Mouse (Mus musculus): ENCODE results near the gene Acsbg1. TPM values are rescaled to one million over a fixed set of nuclear protein-coding genes. Genes with fewer than 3 reads are reported as not detected.

Gene Acsbg1
- total and polyA plus RNA-seq, 2 experiments from 2014 or later = 57.1 to 106 TPM

GRCm38 (mm10) chr9:54628752-54629151, 32.9 kb downstream of the Acsbg1 start:
- H3K36me3 ChIP-seq (ENCODE audit: insufficient read depth, low read length) = no peaks in the 10 kb centered on the region
- H3K4me3 ChIP-seq (ENCODE audit: low read length) = no peak overlapping the region
- H3K4me2 ChIP-seq (ENCODE audit: low read depth, low read length) = no peak overlapping the region
- WGBS = 65% methylated on average over 4 of the region's 4 CpGs
- peak; percentile 34; the same call in 1 of the 2 replicates for TF ChIP-seq CTCF (IDR thresholded peaks at IDR 0.05; ENCODE audit: low read depth)
- H3K9me3 ChIP-seq (ENCODE audit: low read length) = no peaks in the 10 kb centered on the region
- DNase-seq (ENCODE audit: low spot score) = peak; percentile 41
- no peaks in the 10 kb centered on the region for H3K4me1 ChIP-seq (ENCODE audit: insufficient read depth, low read length)
- no peak overlapping the region for H3K27ac ChIP-seq
- no peaks in the 10 kb centered on the region for H3K27me3 ChIP-seq (ENCODE audit: insufficient read depth, low read length)
- peak; percentile 49; the same call in 1 of the 2 replicates for ATAC-seq
- H3K9ac ChIP-seq (replicated peaks; ENCODE audit: low read length) = no peak overlapping the region

- Histone ChIP-seq H3K27ac (no peak overlapping the region), H3K9me3 (ENCODE audit: low read length) (no peaks in the 10 kb centered on the region), H3K27me3 (ENCODE audit: insufficient read depth, low read length) (no peaks in the 10 kb centered on the region), H3K4me2 (ENCODE audit: low read depth, low read length) (no peak overlapping the region), H3K4me1 (ENCODE audit: insufficient read depth, low read length) (no peaks in the 10 kb centered on the region), H3K4me3 (ENCODE audit: low read length) (no peak overlapping the region), H3K9ac (replicated peaks; ENCODE audit: low read length) (no peak overlapping the region), H3K36me3 (ENCODE audit: insufficient read depth, low read length) (no peaks in the 10 kb centered on the region)
- 92% methylated on average over 5 of the region's 5 CpGs for WGBS
- ATAC-seq (no peak), DNase-seq (ENCODE audit: low spot score) (no peak)
- TF ChIP-seq CTCF (IDR thresholded peaks at IDR 0.05; ENCODE audit: low read depth) = no peak
Measured at GRCm38 (mm10) chr9:54627240-54627639, 34.4 kb downstream of the Acsbg1 start.

GRCm38 (mm10) chr9:54614182-54614850, 47.4 kb downstream of the Acsbg1 start:
- Histone ChIP-seq H3K27ac (no peak overlapping the region), H3K27me3 (ENCODE audit: insufficient read depth, low read length) (no peaks in the 10 kb centered on the region), H3K4me2 (ENCODE audit: low read depth, low read length) (no peak overlapping the region), H3K36me3 (ENCODE audit: insufficient read depth, low read length) (no peaks in the 10 kb centered on the region), H3K9ac (replicated peaks; ENCODE audit: low read length) (no peak overlapping the region), H3K4me3 (ENCODE audit: low read length) (no peak overlapping the region), H3K9me3 (ENCODE audit: low read length) (no peaks in the 10 kb centered on the region), H3K4me1 (ENCODE audit: insufficient read depth, low read length) (no peaks in the 10 kb centered on the region)
- TF ChIP-seq CTCF (IDR thresholded peaks at IDR 0.05; ENCODE audit: low read depth) = peak; percentile 87
- peak; percentile 81 for DNase-seq (ENCODE audit: low spot score)
- WGBS = 78% methylated on average over 13 of the region's 13 CpGs
- ATAC-seq = peak; percentile 71

- H3K36me3 ChIP-seq (ENCODE audit: insufficient read depth, low read length) = no peaks in the 10 kb centered on the region
- H3K9ac ChIP-seq (replicated peaks; ENCODE audit: low read length) = no peak overlapping the region
- H3K4me3 ChIP-seq (ENCODE audit: low read length) = no peak overlapping the region
- no peak overlapping the region for H3K27ac ChIP-seq
- no peaks in the 10 kb centered on the region for H3K4me1 ChIP-seq (ENCODE audit: insufficient read depth, low read length)
- H3K27me3 ChIP-seq (ENCODE audit: insufficient read depth, low read length) = no peaks in the 10 kb centered on the region
- no peak overlapping the region for H3K4me2 ChIP-seq (ENCODE audit: low read depth, low read length)
- TF ChIP-seq CTCF (IDR thresholded peaks at IDR 0.05; ENCODE audit: low read depth) = no peak
- ATAC-seq (no peak), DNase-seq (ENCODE audit: low spot score) (no peak)
- WGBS = 90% methylated on average over 5 of the region's 5 CpGs
- H3K9me3 ChIP-seq (ENCODE audit: low read length) = no peaks in the 10 kb centered on the region
Measured at GRCm38 (mm10) chr9:54612781-54613191, 48.9 kb downstream of the Acsbg1 start.

- peak; percentile 66 for TF ChIP-seq CTCF (IDR thresholded peaks at IDR 0.05; ENCODE audit: low read depth)
- H3K36me3 ChIP-seq (ENCODE audit: insufficient read depth, low read length) = peaks cover 33% of the 10 kb centered on the region; the same call in 1 of the 2 replicates
- ATAC-seq = no peak
- no peaks in the 10 kb centered on the region for H3K9me3 ChIP-seq (ENCODE audit: low read length)
- no peak overlapping the region for H3K9ac ChIP-seq (replicated peaks; ENCODE audit: low read length)
- no peaks in the 10 kb centered on the region for H3K27me3 ChIP-seq (ENCODE audit: insufficient read depth, low read length)
- H3K4me1 ChIP-seq (ENCODE audit: insufficient read depth, low read length) = no peaks in the 10 kb centered on the region
- H3K27ac ChIP-seq = no peak overlapping the region
- H3K4me2 ChIP-seq (ENCODE audit: low read depth, low read length) = no peak overlapping the region
- peak; percentile 66 for DNase-seq (ENCODE audit: low spot score)
- no peak overlapping the region for H3K4me3 ChIP-seq (ENCODE audit: low read length)
- 49% methylated on average over 4 of the region's 4 CpGs for WGBS
Measured at GRCm38 (mm10) chr9:54604886-54605285, 56.8 kb downstream of the Acsbg1 start.

- 62% methylated on average over 5 of the region's 5 CpGs for WGBS
- peaks cover 40% of the 10 kb centered on the region; the same call in 1 of the 2 replicates for H3K36me3 ChIP-seq (ENCODE audit: insufficient read depth, low read length)
- DNase-seq (ENCODE audit: low spot score) (no peak), ATAC-seq (no peak)
- H3K27me3 ChIP-seq (ENCODE audit: insufficient read depth, low read length) = no peaks in the 10 kb centered on the region
- no peak for TF ChIP-seq CTCF (IDR thresholded peaks at IDR 0.05; ENCODE audit: low read depth)
- H3K27ac ChIP-seq = no peak overlapping the region
- no peaks in the 10 kb centered on the region for H3K9me3 ChIP-seq (ENCODE audit: low read length)
- no peak overlapping the region for H3K9ac ChIP-seq (replicated peaks; ENCODE audit: low read length)
- no peak overlapping the region for H3K4me3 ChIP-seq (ENCODE audit: low read length)
- H3K4me2 ChIP-seq (ENCODE audit: low read depth, low read length) = no peak overlapping the region
- no peaks in the 10 kb centered on the region for H3K4me1 ChIP-seq (ENCODE audit: insufficient read depth, low read length)
Measured at GRCm38 (mm10) chr9:54604131-54604654, 57.5 kb downstream of the Acsbg1 start.

- no peak for ATAC-seq
- WGBS = 81% methylated on average over 7 of the region's 7 CpGs
- no peak for DNase-seq (ENCODE audit: low spot score)
- TF ChIP-seq CTCF (IDR thresholded peaks at IDR 0.05; ENCODE audit: low read depth) = no peak
- H3K27ac ChIP-seq = no peak overlapping the region
- no peak overlapping the region for H3K9ac ChIP-seq (replicated peaks; ENCODE audit: low read length)
- no peak overlapping the region for H3K4me3 ChIP-seq (ENCODE audit: low read length)
- H3K27me3 ChIP-seq (ENCODE audit: insufficient read depth, low read length) = no peaks in the 10 kb centered on the region
- no peaks in the 10 kb centered on the region for H3K4me1 ChIP-seq (ENCODE audit: insufficient read depth, low read length)
- H3K9me3 ChIP-seq (ENCODE audit: low read length) = no peaks in the 10 kb centered on the region
- no peak overlapping the region for H3K4me2 ChIP-seq (ENCODE audit: low read depth, low read length)
- peaks cover 53% of the 10 kb centered on the region for H3K36me3 ChIP-seq (ENCODE audit: insufficient read depth, low read length)
Measured at GRCm38 (mm10) chr9:54602916-54603315, 58.8 kb downstream of the Acsbg1 start.

All from hindbrain, postnatal 0 days (tissue).